Mouse (Mus musculus) lung, adult 2 months (tissue): Measurements from ENCODE around the gene Zfp568. TPM values are rescaled to one million over a fixed set of nuclear protein-coding genes. Genes with fewer than 3 reads are reported as not detected.
A peak's percentile ranks its signal among the peaks of the same experiment; 100 is the strongest.

Experiments
- DNase-seq: peaks from one replicate; pipeline ENCODE4 v3.0.0; 2022
- H3K4me1 ChIP-seq: fragments of 200-500 bp; 2 replicates; pipeline ENCODE4 v1.6.1; 2011; ENCODE audit warnings: low read length; ENCODE audit not compliant: control insufficient read depth, insufficient read depth
- H3K4me3 ChIP-seq: fragments of 200-500 bp; replicated peaks from 2 replicates; pipeline ENCODE3; 2011; ENCODE audit warnings: low read depth, mild to moderate bottlenecking, control low read depth, low read length; ENCODE audit errors: extremely low read depth
- CTCF ChIP-seq: fragments of 200-500 bp; IDR thresholded peaks from 2 replicates; pipeline ENCODE4 v1.5.1; 2011; ENCODE audit warnings: mild to moderate bottlenecking, low read length, control low read depth; ENCODE audit not compliant: insufficient read depth
- POLR2A ChIP-seq: fragments of 200-500 bp; IDR thresholded peaks from 2 replicates; pipeline ENCODE4 v1.6.1; 2011; ENCODE audit warnings: low read depth, mild to moderate bottlenecking, control low read depth, low read length, borderline replicate concordance; ENCODE audit errors: extremely low read depth
- WGBS: fragments of 180-500 bp; shearing (Covaris S2); methylation state at CpG from one replicate; pipeline ENCODE4 v1.1.7; 2018; 5-methylcytosine and 5-hydroxymethylcytosine counted together
- polyA plus RNA-seq: library from polyadenylated mRNA; depleted of rRNA; stranded (reverse); fragments of >200 nt; gene quantifications from 2 replicates; pipeline ENCODE4 v1.2.3, GENCODE M21; 2012

Zfp568 gene
- polyA plus RNA-seq, 1 experiment = 6.1 TPM

DNA sequence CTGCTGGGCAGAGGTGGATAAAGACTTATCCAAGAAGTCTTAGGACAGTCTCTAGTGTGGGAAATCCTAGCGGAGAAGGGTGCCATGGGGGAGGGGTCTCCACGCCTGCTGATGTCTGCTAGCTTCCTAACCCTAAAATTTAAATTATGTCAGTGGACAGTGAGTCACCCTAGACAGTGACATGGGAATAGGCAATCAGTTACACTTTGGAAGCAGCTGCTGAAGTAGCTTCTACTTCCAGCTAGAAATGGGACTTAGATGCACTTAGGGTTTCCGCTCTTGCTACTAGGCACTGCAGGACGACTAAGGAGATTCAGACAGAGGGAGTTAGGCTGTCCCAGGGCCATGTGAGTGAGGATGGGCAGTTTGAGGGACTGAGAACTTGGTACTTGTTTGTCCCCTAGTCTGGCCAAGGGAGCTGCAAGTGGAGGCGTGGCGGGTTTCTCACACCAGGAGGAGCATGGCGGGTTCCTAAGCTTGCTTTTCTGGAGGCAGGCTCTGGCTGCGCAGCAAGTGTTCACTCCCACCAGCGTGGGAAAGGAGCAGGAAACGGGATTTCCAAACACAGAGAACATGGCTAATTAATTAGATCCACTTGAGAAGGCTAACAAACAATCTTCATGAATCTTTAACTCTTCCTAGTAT is 26.9 kb downstream of the Zfp568 start:
- 70% methylated on average over 10 of the region's 10 CpGs for WGBS
- TF ChIP-seq CTCF = no peak
- TF ChIP-seq POLR2A = no peak
- Histone ChIP-seq H3K4me1 (no peaks in the 10 kb centered on the region), H3K4me3 (no peak overlapping the region)
- no peak for DNase-seq

DNA sequence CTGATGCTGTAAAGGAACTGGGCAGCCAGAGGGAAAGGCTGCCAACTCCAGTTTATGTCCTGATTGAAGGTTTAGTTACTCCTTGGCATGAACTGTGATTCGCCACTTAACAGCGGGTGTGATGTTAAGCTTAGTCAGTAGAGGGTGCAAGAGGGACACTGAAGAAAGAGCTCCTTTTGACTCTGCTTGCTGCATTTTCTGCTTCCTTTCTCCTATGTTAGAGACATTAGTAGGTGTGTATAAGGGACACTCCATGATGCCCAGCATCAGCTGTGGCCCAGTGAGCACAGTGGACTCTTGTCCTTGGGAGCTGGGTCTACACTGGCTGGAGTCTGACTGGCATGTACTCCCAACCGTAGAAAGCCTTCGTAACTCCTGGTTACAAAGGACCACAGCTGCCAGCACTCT is 29.2 kb downstream of the Zfp568 start:
- DNase-seq = no peak
- no peak overlapping the region for H3K4me3 ChIP-seq
- H3K4me1 ChIP-seq = no peaks in the 10 kb centered on the region
- TF ChIP-seq CTCF (0 out of 2 replicates have a peak, but pooled peaks have one; percentile 9), POLR2A (no peak)
- WGBS = 68% methylated on average over 4 of the region's 4 CpGs

DNA sequence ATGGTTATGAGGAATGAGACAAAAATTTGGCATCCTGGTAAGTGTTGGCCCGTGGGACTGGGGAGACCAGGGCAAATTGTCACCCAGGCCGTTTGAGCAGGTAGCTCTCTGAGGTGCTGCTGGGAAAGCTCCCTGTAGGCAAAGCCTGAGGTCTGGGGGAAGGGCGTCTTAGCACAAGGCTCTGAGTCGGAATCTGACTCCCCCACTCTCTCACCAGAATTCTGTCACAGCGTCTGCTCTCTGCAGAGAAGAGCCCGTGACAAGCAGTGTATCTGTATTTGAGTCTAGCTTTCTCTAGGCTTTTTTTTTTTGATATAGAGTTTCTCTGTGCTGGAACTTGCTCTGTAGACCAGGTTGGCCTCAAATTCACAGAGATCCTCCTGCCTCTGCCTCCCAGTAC is 33.5 kb downstream of the Zfp568 start:
- no peak for DNase-seq
- WGBS = 94% methylated on average over 6 of the region's 6 CpGs
- TF ChIP-seq POLR2A = no peak
- no peak for TF ChIP-seq CTCF
- Histone ChIP-seq H3K4me1 (no peaks in the 10 kb centered on the region), H3K4me3 (no peak overlapping the region)

DNA sequence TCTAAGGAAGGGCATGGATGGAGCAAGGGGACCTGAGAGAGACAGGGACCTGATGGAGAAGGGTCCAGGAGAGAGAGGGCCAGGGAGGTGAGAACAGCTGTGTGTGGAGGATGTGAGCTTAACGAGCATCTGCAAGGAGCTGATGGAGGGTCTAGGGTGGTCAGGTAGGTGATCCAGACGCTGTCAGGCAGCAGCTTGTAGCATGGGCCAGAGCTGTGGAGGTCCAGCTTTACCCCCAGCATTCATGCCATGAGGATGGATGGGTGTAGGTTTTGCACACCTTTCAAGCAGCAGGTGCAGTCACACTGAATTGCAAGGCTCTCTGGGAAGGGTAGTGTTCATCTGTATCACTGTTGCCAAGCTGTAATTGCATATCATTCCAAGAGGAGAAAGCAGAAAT is 35.8 kb downstream of the Zfp568 start:
- TF ChIP-seq CTCF (no peak), POLR2A (no peak)
- no peak for DNase-seq
- WGBS = 83% methylated on average over 2 of the region's 2 CpGs
- Histone ChIP-seq H3K4me1 (no peaks in the 10 kb centered on the region), H3K4me3 (no peak overlapping the region)

DNA sequence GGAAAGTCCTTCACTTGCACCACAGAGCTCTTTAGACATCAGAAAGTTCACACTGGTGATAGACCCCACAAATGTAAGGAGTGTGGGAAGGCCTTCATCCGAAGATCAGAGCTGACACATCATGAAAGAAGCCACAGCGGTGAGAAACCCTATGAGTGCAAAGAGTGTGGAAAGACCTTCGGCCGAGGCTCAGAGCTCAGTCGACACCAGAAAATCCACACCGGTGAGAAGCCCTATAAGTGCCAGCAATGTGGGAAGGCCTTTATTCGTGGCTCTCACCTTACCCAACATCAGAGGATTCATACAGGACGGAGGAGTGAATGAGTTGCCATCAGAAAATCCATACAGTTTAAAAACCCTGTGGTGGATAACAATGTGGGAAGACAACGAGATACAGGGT is 39.6 kb downstream of the Zfp568 start:
- no peak for TF ChIP-seq POLR2A
- no peak for DNase-seq
- H3K4me3 ChIP-seq = no peak overlapping the region
- 96% methylated on average over 9 of the region's 9 CpGs for WGBS
- H3K4me1 ChIP-seq = no peaks in the 10 kb centered on the region

DNA sequence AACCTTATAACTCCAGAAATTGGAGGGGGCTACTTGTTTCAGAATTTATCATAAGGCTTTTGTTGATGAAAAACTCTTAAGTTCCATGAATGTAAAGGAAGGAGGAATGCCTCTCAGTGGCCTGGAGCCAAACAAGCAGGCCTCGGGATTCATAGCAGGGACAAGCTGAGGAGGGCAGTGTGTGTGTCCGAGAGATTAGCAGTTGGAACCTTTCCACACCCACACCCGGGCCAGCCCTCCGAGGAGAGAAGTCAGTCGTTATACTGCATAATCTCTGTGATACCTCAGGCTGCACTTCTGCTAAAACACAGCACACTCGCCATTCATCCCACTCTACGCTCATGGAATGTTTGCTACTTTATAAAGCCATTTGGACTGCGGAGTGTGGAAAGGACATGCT is 40.0 kb downstream of the Zfp568 start:
- DNase-seq = no peak
- no peak for TF ChIP-seq CTCF
- TF ChIP-seq POLR2A = no peak
- 76% methylated on average over 8 of the region's 8 CpGs for WGBS
- Histone ChIP-seq H3K4me1 (no peaks in the 10 kb centered on the region), H3K4me3 (no peak overlapping the region)

DNA sequence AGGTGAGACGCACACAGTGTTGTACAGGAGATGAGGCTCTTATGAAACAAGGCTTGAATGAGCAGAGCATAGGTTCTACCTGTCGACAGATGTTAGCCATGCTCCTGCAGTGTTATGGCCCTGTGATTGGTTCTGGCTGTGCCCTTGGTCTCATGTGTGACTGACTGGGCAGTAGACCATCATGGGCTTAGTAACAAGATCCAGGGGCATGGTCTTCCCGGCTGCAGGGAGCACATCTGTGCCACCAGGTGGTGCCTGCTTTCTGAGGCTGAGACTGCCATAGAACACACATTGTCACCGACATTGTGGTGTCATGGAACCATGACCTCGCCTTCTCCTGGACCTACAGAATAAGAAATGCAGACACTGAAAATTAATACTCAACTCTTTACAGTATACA is 41.6 kb downstream of the Zfp568 start:
- H3K4me3 ChIP-seq = no peak overlapping the region
- H3K4me1 ChIP-seq = no peaks in the 10 kb centered on the region
- no peak for TF ChIP-seq POLR2A
- TF ChIP-seq CTCF = no peak
- 78% methylated on average over 5 of the region's 5 CpGs for WGBS
- DNase-seq = no peak

DNA sequence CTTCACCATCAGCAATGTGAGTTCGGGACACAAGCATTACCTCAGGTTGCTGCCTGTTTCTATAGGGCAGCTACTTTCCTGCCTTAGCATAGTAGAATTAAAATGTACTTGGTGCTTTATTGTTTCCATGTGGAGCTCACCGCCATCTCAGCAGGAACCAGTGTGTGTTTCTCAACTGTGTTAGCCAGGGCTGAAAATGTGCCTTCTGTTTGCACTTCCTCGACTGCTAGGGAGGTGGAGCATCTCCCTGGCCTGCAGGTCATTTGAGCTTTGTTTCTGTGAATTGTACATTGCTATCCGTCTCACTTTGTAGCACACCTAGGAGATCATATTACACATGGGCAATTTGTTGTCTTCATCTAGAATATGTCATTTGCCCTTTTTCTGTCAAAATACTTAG is 43.6 kb downstream of the Zfp568 start:
- 69% methylated on average over 4 of the region's 4 CpGs for WGBS
- no peak overlapping the region for H3K4me3 ChIP-seq
- no peak for DNase-seq
- TF ChIP-seq POLR2A (no peak), CTCF (no peak)
- no peaks in the 10 kb centered on the region for H3K4me1 ChIP-seq

DNA sequence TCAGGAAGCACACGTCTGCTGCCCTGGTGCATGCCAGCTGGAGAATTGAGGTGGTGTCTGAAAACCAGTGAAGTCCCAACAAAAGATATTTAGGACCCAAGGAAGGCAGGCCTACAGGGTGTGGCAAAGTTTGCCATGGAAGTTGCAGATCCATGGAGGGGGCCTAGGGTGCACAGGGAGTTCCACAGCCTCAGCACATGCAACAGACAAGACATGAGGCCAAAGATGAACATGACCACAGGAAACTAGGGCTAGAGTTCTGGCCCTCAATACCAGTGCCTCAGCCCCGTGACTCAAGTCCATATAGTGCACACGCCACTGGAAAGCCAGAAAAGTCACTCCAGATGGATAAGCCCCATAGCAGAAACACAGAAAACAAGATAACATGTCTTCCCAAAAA is 44.8 kb downstream of the Zfp568 start:
- no peak for DNase-seq
- TF ChIP-seq CTCF = no peak
- TF ChIP-seq POLR2A = no peak
- no peak overlapping the region for H3K4me3 ChIP-seq
- H3K4me1 ChIP-seq = no peaks in the 10 kb centered on the region
- 83% methylated on average over 3 of the region's 3 CpGs for WGBS

DNA sequence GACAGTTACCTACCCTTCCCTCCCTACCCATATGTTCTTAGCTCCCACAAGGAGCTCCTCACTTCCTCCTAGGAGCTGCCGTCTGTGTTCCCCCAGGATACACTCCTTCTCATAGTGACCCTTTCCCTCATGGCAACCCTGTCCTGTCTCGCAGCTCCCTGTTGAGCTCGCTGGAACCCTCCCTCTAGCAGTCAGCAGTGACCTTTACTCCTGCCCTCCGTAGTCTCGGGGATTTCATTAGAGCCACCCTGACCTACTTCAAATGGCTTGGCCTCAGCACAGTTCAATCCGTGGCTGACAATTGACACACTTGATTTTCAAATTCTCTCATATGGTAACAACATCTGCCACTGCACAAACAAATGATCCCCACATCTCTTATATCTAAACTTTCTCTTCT is 46.9 kb downstream of the Zfp568 start:
- no peak for DNase-seq
- TF ChIP-seq CTCF (no peak), POLR2A (no peak)
- Histone ChIP-seq H3K4me3 (no peak overlapping the region), H3K4me1 (no peaks in the 10 kb centered on the region)
- WGBS = 38% methylated on average over 6 of the region's 6 CpGs

DNA sequence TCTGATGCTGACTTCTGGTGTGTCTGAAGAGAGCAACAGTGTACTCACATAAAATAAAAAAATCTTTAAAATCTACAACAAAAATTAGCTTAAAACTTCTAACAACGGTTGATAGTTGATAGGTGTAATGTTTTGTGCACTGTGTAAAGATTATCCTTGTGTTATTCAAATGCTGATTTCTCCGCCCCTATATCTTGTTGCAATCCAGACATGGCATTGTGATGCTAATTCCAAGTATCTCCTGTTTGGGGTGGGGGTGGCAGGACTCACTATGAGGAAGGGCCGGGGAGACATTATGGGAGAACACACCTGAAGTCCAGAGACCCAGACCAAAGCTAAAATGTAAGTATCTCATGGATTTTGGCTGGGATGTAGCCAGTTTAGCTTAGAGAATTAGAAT is 47.6 kb downstream of the Zfp568 start:
- TF ChIP-seq POLR2A (no peak), CTCF (no peak)
- Histone ChIP-seq H3K4me3 (no peak overlapping the region), H3K4me1 (no peaks in the 10 kb centered on the region)
- DNase-seq = no peak
- 86% methylated on average over 3 of the region's 3 CpGs for WGBS
